Mouse (Mus musculus) heart, postnatal 0 days (tissue): ENCODE data around the gene Ephb2.

Experiments
- CTCF ChIP-seq: IDR thresholded peaks from 2 replicates; pipeline ENCODE4 v1.5.1; 2016; ENCODE audit warnings: antibody characterized with exemption, control low read depth, low read depth
- EP300 ChIP-seq: IDR thresholded peaks from 2 replicates; pipeline ENCODE4 v1.6.1; 2016; ENCODE audit warnings: antibody characterized with exemption, low read depth

GRCm38 (mm10) chr4:136637563-136638229, 198.1 kb downstream of the Ephb2 start:
- TF ChIP-seq CTCF = no peak
- no peak for TF ChIP-seq EP300
